Mouse (Mus musculus): ENCODE data around the gene Scfd2. TPM values are rescaled to one million over a fixed set of nuclear protein-coding genes. Genes with fewer than 3 reads are reported as not detected.
A peak's percentile ranks its signal among the peaks of the same experiment; 100 is the strongest.

The Scfd2 gene
- polyA plus RNA-seq, 1 experiment = 12.4 TPM

GRCm38 (mm10) chr5:74194027-74194840 is 337.3 kb downstream of the Scfd2 start:
- 47% methylated on average over 16 of the region's 16 CpGs for WGBS
- peaks cover 3% of the 10 kb centered on the region for H3K4me1 ChIP-seq (ENCODE audit: control insufficient read depth, insufficient read depth, low read length)
- H3K4me3 ChIP-seq (replicated peaks; ENCODE audit: extremely low read depth, low read depth, low read length) = peak overlapping the region; percentile 44
- no peak for TF ChIP-seq CTCF (IDR thresholded peaks at IDR 0.05; ENCODE audit: insufficient read depth, low read length)
- DNase-seq = no peak

GRCm38 (mm10) chr5:74193626-74194025 is 337.9 kb downstream of the Scfd2 start:
- Histone ChIP-seq H3K4me3 (replicated peaks; ENCODE audit: extremely low read depth, low read depth, low read length) (no peak overlapping the region), H3K4me1 (ENCODE audit: control insufficient read depth, insufficient read depth, low read length) (peaks cover 5% of the 10 kb centered on the region)
- no peak for TF ChIP-seq POLR2A (IDR thresholded peaks at IDR 0.05; ENCODE audit: borderline replicate concordance, extremely low read depth, low read depth, low read length)
- TF ChIP-seq CTCF (IDR thresholded peaks at IDR 0.05; ENCODE audit: insufficient read depth, low read length) = no peak
- 72% methylated on average over 7 of the region's 7 CpGs for WGBS
- no peak for DNase-seq

GRCm38 (mm10) chr5:74193008-74193407 is 338.6 kb downstream of the Scfd2 start:
- TF ChIP-seq POLR2A (IDR thresholded peaks at IDR 0.05; ENCODE audit: borderline replicate concordance, extremely low read depth, low read depth, low read length) (no peak), CTCF (IDR thresholded peaks at IDR 0.05; ENCODE audit: insufficient read depth, low read length) (no peak)
- H3K4me3 ChIP-seq (replicated peaks; ENCODE audit: extremely low read depth, low read depth, low read length) = no peak overlapping the region
- no peak for DNase-seq
- WGBS = 59% methylated on average over 2 of the region's 2 CpGs
- peaks cover 9% of the 10 kb centered on the region for H3K4me1 ChIP-seq (ENCODE audit: control insufficient read depth, insufficient read depth, low read length)

- 62% methylated on average over 5 of the region's 5 CpGs for WGBS
- H3K4me3 ChIP-seq (replicated peaks; ENCODE audit: extremely low read depth, low read depth, low read length) = no peak overlapping the region
- TF ChIP-seq POLR2A (IDR thresholded peaks at IDR 0.05; ENCODE audit: borderline replicate concordance, extremely low read depth, low read depth, low read length) = no peak
- no peak for TF ChIP-seq CTCF (IDR thresholded peaks at IDR 0.05; ENCODE audit: insufficient read depth, low read length)
- peaks cover 7% of the 10 kb centered on the region for H3K4me1 ChIP-seq (ENCODE audit: control insufficient read depth, insufficient read depth, low read length)
- DNase-seq = no peak
Observed at GRCm38 (mm10) chr5:74190911-74191310, 340.6 kb downstream of the Scfd2 start.

- Histone ChIP-seq H3K4me3 (replicated peaks; ENCODE audit: extremely low read depth, low read depth, low read length) (peak overlapping the region; percentile 14), H3K4me1 (ENCODE audit: control insufficient read depth, insufficient read depth, low read length) (peaks cover 7% of the 10 kb centered on the region)
- TF ChIP-seq POLR2A (IDR thresholded peaks at IDR 0.05; ENCODE audit: borderline replicate concordance, extremely low read depth, low read depth, low read length) = no peak
- no peak for TF ChIP-seq CTCF (IDR thresholded peaks at IDR 0.05; ENCODE audit: insufficient read depth, low read length)
- WGBS = 34% methylated on average over 9 of the region's 9 CpGs
- DNase-seq = no peak
Observed at GRCm38 (mm10) chr5:74190161-74190491, 341.4 kb downstream of the Scfd2 start.

GRCm38 (mm10) chr5:74189484-74190160 is 341.9 kb downstream of the Scfd2 start:
- DNase-seq = no peak
- H3K4me3 ChIP-seq (replicated peaks; ENCODE audit: extremely low read depth, low read depth, low read length) = peak overlapping the region; percentile 14
- WGBS = 56% methylated on average over 9 of the region's 9 CpGs
- peaks cover 7% of the 10 kb centered on the region for H3K4me1 ChIP-seq (ENCODE audit: control insufficient read depth, insufficient read depth, low read length)
- TF ChIP-seq POLR2A (IDR thresholded peaks at IDR 0.05; ENCODE audit: borderline replicate concordance, extremely low read depth, low read depth, low read length) (no peak), CTCF (IDR thresholded peaks at IDR 0.05; ENCODE audit: insufficient read depth, low read length) (no peak)

- 30% methylated on average over 8 of the region's 8 CpGs for WGBS
- no peak for DNase-seq
- Histone ChIP-seq H3K4me1 (ENCODE audit: control insufficient read depth, insufficient read depth, low read length) (peaks cover 7% of the 10 kb centered on the region), H3K4me3 (replicated peaks; ENCODE audit: extremely low read depth, low read depth, low read length) (no peak overlapping the region)
- TF ChIP-seq POLR2A (IDR thresholded peaks at IDR 0.05; ENCODE audit: borderline replicate concordance, extremely low read depth, low read depth, low read length) = no peak
- TF ChIP-seq CTCF (IDR thresholded peaks at IDR 0.05; ENCODE audit: insufficient read depth, low read length) = no peak
Observed at GRCm38 (mm10) chr5:74188886-74189285, 342.7 kb downstream of the Scfd2 start.

GRCm38 (mm10) chr5:74188076-74188475 is 343.5 kb downstream of the Scfd2 start:
- DNase-seq = no peak
- WGBS = 61% methylated on average over 12 of the region's 12 CpGs
- no peak overlapping the region for H3K4me3 ChIP-seq (replicated peaks; ENCODE audit: extremely low read depth, low read depth, low read length)
- H3K4me1 ChIP-seq (ENCODE audit: control insufficient read depth, insufficient read depth, low read length) = peaks cover 7% of the 10 kb centered on the region
- TF ChIP-seq CTCF (IDR thresholded peaks at IDR 0.05; ENCODE audit: insufficient read depth, low read length) (no peak), POLR2A (IDR thresholded peaks at IDR 0.05; ENCODE audit: borderline replicate concordance, extremely low read depth, low read depth, low read length) (no peak)

GRCm38 (mm10) chr5:74184607-74185006 is 347.0 kb downstream of the Scfd2 start:
- TF ChIP-seq POLR2A (IDR thresholded peaks at IDR 0.05; ENCODE audit: borderline replicate concordance, extremely low read depth, low read depth, low read length) (no peak), CTCF (IDR thresholded peaks at IDR 0.05; ENCODE audit: insufficient read depth, low read length) (no peak)
- no peak overlapping the region for H3K4me3 ChIP-seq (replicated peaks; ENCODE audit: extremely low read depth, low read depth, low read length)
- no peak for DNase-seq
- WGBS = 55% methylated on average over 9 of the region's 9 CpGs
- H3K4me1 ChIP-seq (ENCODE audit: control insufficient read depth, insufficient read depth, low read length) = peaks cover 7% of the 10 kb centered on the region

GRCm38 (mm10) chr5:74183118-74183517 is 348.4 kb downstream of the Scfd2 start:
- WGBS = 47% methylated on average over 10 of the region's 10 CpGs
- TF ChIP-seq CTCF (IDR thresholded peaks at IDR 0.05; ENCODE audit: insufficient read depth, low read length) (no peak), POLR2A (IDR thresholded peaks at IDR 0.05; ENCODE audit: borderline replicate concordance, extremely low read depth, low read depth, low read length) (no peak)
- no peak for DNase-seq
- Histone ChIP-seq H3K4me3 (replicated peaks; ENCODE audit: extremely low read depth, low read depth, low read length) (no peak overlapping the region), H3K4me1 (ENCODE audit: control insufficient read depth, insufficient read depth, low read length) (no peaks in the 10 kb centered on the region)
